Mouse (Mus musculus): Measurements from ENCODE around the gene Plcb4. TPM values are rescaled to one million over a fixed set of nuclear protein-coding genes. Genes with fewer than 3 reads are reported as not detected.

Plcb4 gene
- total RNA-seq, 2 experiments from 2014 or later: 17.3 to 18.2 TPM

GRCm38 (mm10) chr2:135749606-135750005 lies 90.8 kb downstream of the Plcb4 start:
- DNase-seq (ENCODE audit: extremely low spot score in 1 of 2, low spot score in 1 of 2): no peak

GRCm38 (mm10) chr2:135750748-135751147 lies 91.9 kb downstream of the Plcb4 start:
- no peak for DNase-seq (ENCODE audit: extremely low spot score in 1 of 2, low spot score in 1 of 2)

- no peak for DNase-seq (ENCODE audit: extremely low spot score in 1 of 2, low spot score in 1 of 2)
These were observed 97.0 kb downstream of the Plcb4 start for GRCm38 (mm10) chr2:135755792-135756191.

GRCm38 (mm10) chr2:135757478-135757877 lies 98.7 kb downstream of the Plcb4 start:
- no peak for DNase-seq (ENCODE audit: extremely low spot score in 1 of 2, low spot score in 1 of 2)

GRCm38 (mm10) chr2:135759499-135760095 lies 100.8 kb downstream of the Plcb4 start:
- no peak for DNase-seq (ENCODE audit: extremely low spot score in 1 of 2, low spot score in 1 of 2)

GRCm38 (mm10) chr2:135761226-135761802 lies 102.5 kb downstream of the Plcb4 start:
- no peak for DNase-seq (ENCODE audit: extremely low spot score in 1 of 2, low spot score in 1 of 2)

GRCm38 (mm10) chr2:135764706-135765105 lies 105.9 kb downstream of the Plcb4 start:
- no peak for DNase-seq (ENCODE audit: extremely low spot score in 1 of 2, low spot score in 1 of 2)

GRCm38 (mm10) chr2:135766471-135767063 lies 107.8 kb downstream of the Plcb4 start:
- no peak for DNase-seq (ENCODE audit: extremely low spot score in 1 of 2, low spot score in 1 of 2)

- DNase-seq (ENCODE audit: extremely low spot score in 1 of 2, low spot score in 1 of 2): no peak
These were observed 108.7 kb downstream of the Plcb4 start for GRCm38 (mm10) chr2:135767535-135767934.

GRCm38 (mm10) chr2:135769701-135770100 lies 110.9 kb downstream of the Plcb4 start:
- DNase-seq (ENCODE audit: extremely low spot score in 1 of 2, low spot score in 1 of 2): no peak

- no peak for DNase-seq (ENCODE audit: extremely low spot score in 1 of 2, low spot score in 1 of 2)
These were observed 111.4 kb downstream of the Plcb4 start for GRCm38 (mm10) chr2:135770226-135770625.

- DNase-seq (ENCODE audit: extremely low spot score in 1 of 2, low spot score in 1 of 2): no peak
These were observed 114.6 kb downstream of the Plcb4 start for GRCm38 (mm10) chr2:135773194-135773972.

- no peak for DNase-seq (ENCODE audit: extremely low spot score in 1 of 2, low spot score in 1 of 2)
These were observed 116.2 kb downstream of the Plcb4 start for GRCm38 (mm10) chr2:135775026-135775425.

GRCm38 (mm10) chr2:135776131-135776775 lies 117.4 kb downstream of the Plcb4 start:
- no peak for DNase-seq (ENCODE audit: extremely low spot score in 1 of 2, low spot score in 1 of 2)

- DNase-seq (ENCODE audit: extremely low spot score in 1 of 2, low spot score in 1 of 2): no peak
These were observed 122.6 kb downstream of the Plcb4 start for GRCm38 (mm10) chr2:135781391-135781790.

GRCm38 (mm10) chr2:135787415-135787814 lies 128.6 kb downstream of the Plcb4 start:
- no peak for DNase-seq (ENCODE audit: extremely low spot score in 1 of 2, low spot score in 1 of 2)

- DNase-seq (ENCODE audit: extremely low spot score in 1 of 2, low spot score in 1 of 2): no peak
These were observed 134.1 kb downstream of the Plcb4 start for GRCm38 (mm10) chr2:135792907-135793306.

GRCm38 (mm10) chr2:135796684-135797083 lies 137.9 kb downstream of the Plcb4 start:
- no peak for DNase-seq (ENCODE audit: extremely low spot score in 1 of 2, low spot score in 1 of 2)

- no peak for DNase-seq (ENCODE audit: extremely low spot score in 1 of 2, low spot score in 1 of 2)
These were observed 139.1 kb downstream of the Plcb4 start for GRCm38 (mm10) chr2:135797677-135798546.
